8 mouse cellular contexts compared by ENCODE assay signal in the genomic region with DNA sequence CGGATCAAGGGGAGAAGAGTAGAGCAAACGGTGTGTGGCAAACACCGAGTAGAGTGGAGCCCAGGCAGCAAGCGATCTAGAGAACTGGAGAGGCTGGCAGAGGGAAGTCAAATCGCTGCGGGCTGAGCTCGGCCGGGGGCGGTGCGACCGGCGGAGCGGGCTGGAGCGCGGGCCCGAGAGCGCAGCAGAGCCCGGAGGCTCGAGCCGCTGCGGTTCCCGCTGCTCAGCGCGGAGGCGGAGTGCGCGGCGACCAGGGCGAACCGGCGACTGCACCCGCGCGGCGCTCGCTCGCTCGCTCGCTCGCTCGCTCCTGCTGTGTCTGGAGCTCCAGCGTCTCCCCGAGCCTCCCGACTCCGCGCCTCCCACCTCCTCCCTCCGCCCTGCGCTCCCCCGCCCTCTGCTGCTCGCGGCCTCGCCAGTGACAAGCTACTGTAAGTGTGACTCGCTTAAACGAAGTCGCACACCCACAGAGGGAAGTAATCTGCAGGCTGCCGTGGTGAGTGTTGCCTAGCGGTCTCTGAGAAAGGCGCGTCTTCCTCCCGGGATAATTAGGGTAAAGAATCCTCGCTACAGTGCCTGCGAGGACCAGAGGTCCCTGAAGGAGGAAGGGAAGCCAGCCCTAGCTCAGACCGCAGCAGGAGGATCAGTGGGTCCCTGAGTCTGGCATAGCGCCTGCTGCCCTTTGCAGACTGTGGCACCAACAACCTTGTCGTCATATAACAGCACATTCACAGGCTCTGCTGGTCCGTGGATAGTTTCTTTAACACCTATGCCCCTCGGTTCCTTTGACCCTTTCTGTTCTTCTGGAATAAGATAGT. TPM values are rescaled to one million over a fixed set of nuclear protein-coding genes. Genes with fewer than 3 reads are reported as not detected.
DNase-seq lines count a peak whose midpoint lies in the region; ATAC-seq and TF ChIP-seq lines count a peak whose summit lies in the region.

A gene (minus strand): TSS at position 321 of the 818 bp plus-strand sequence.

- no peak within 1 kb of the TSS for H3K27ac ChIP-seq in thymus, adult 2 months (ENCODE audit: control insufficient read depth, insufficient read depth, low read length)
- H3K27ac ChIP-seq in embryonic facial prominence, embryonic 12.5 days, result peak within 1 kb of the TSS; percentile 67; the same call in 1 of the 2 replicates
- no peak within 1 kb of the TSS for H3K27ac ChIP-seq in heart, embryonic 16.5 days (ENCODE audit: low read length)
- H3K27ac ChIP-seq in liver, embryonic 13.5 days, result no peak within 1 kb of the TSS
- peak within 1 kb of the TSS; percentile 76 for H3K27ac ChIP-seq in neural tube, embryonic 11.5 days (ENCODE audit: low read depth, low read length)

- no peak within 1 kb of the TSS for H3K4me3 ChIP-seq in thymus, adult 2 months (ENCODE audit: control insufficient read depth, insufficient read depth, low read length)
- peak within 1 kb of the TSS; percentile 59 for H3K4me3 ChIP-seq in embryonic facial prominence, embryonic 12.5 days
- peak within 1 kb of the TSS; percentile 68 for H3K4me3 ChIP-seq in heart, embryonic 16.5 days (ENCODE audit: low read length)
- H3K4me3 ChIP-seq in liver, embryonic 13.5 days (replicated peaks), result peak within 1 kb of the TSS; percentile 43
- peak within 1 kb of the TSS; percentile 61 for H3K4me3 ChIP-seq in neural tube, embryonic 11.5 days (ENCODE audit: low read depth, low read length)

- TF ChIP-seq POLR2A in thymus, adult 2 months (IDR thresholded peaks at IDR 0.05; ENCODE audit: control insufficient read depth, extremely low read depth, insufficient read depth, low read length, poor library complexity), result no peak

- ATAC-seq in embryonic facial prominence, embryonic 12.5 days (ENCODE audit: insufficient number of reproducible peaks, insufficient read depth, low FRiP score, low TSS enrichment), result peak; percentile 92
- ATAC-seq in heart, embryonic 16.5 days (replicated peaks; ENCODE audit: extremely low read depth, insufficient read depth, low FRiP score), result peak; percentile 94
- ATAC-seq in liver, embryonic 13.5 days (ENCODE audit: low read depth), result peak; percentile 79
- peak; percentile 89 for ATAC-seq in neural tube, embryonic 11.5 days (ENCODE audit: insufficient read depth, low FRiP score, low TSS enrichment)

- H3K4me1 ChIP-seq in thymus, adult 2 months (replicated peaks; ENCODE audit: control insufficient read depth, insufficient read depth, low read length), result no peaks in the 10 kb centered on the region
- 0 out of 2 replicates have a peak, but pooled peaks cover 5% of the 10 kb centered on the region for H3K4me1 ChIP-seq in embryonic facial prominence, embryonic 12.5 days
- peaks cover 8% of the 10 kb centered on the region for H3K4me1 ChIP-seq in heart, embryonic 16.5 days (ENCODE audit: control insufficient read depth, insufficient read depth, low read length)
- 0 out of 2 replicates have a peak, but pooled peaks cover 3% of the 10 kb centered on the region for H3K4me1 ChIP-seq in liver, embryonic 13.5 days (replicated peaks)
- H3K4me1 ChIP-seq in neural tube, embryonic 11.5 days (ENCODE audit: control insufficient read depth, insufficient read depth, low read length), result 0 out of 2 replicates have a peak, but pooled peaks cover 2% of the 10 kb centered on the region

- WGBS in thymus, adult 2 months, result 3% methylated on average over 67 of the region's 67 CpGs
- 2% methylated on average over 57 of the region's 67 CpGs for WGBS in embryonic facial prominence, embryonic 12.5 days
- under 1% methylated on average over 67 of the region's 67 CpGs for WGBS in heart, embryonic 16.5 days
- WGBS in liver, embryonic 13.5 days (ENCODE audit: insufficient replicate concordance), result under 1% methylated on average over 43 of the region's 67 CpGs
- WGBS in neural tube, embryonic 11.5 days, result under 1% methylated on average over 61 of the region's 67 CpGs

- no peaks in the 10 kb centered on the region for H3K9me3 ChIP-seq in embryonic facial prominence, embryonic 12.5 days
- no peaks in the 10 kb centered on the region for H3K9me3 ChIP-seq in heart, embryonic 16.5 days (replicated peaks; ENCODE audit: control insufficient read depth, low read length)
- H3K9me3 ChIP-seq in liver, embryonic 13.5 days (replicated peaks), result no peaks in the 10 kb centered on the region
- H3K9me3 ChIP-seq in neural tube, embryonic 11.5 days (ENCODE audit: control insufficient read depth, low read length), result no peaks in the 10 kb centered on the region

- no peak for TF ChIP-seq CTCF in thymus, adult 2 months (IDR thresholded peaks at IDR 0.05; ENCODE audit: borderline replicate concordance, control insufficient read depth, extremely low read depth, insufficient read depth, low read length, poor library complexity)

- peak within 1 kb of the TSS; percentile 95 for H3K4me2 ChIP-seq in embryonic facial prominence, embryonic 12.5 days (replicated peaks)
- peak within 1 kb of the TSS; percentile 98 for H3K4me2 ChIP-seq in heart, embryonic 16.5 days (ENCODE audit: low read depth, low read length)
- H3K4me2 ChIP-seq in liver, embryonic 13.5 days, result peak within 1 kb of the TSS; percentile 59
- peak within 1 kb of the TSS; percentile 84 for H3K4me2 ChIP-seq in neural tube, embryonic 11.5 days (ENCODE audit: low read depth)

- H3K9ac ChIP-seq in embryonic facial prominence, embryonic 12.5 days, result peak within 1 kb of the TSS; percentile 66
- H3K9ac ChIP-seq in heart, embryonic 16.5 days (ENCODE audit: low read length), result peak within 1 kb of the TSS; percentile 68
- no peak within 1 kb of the TSS for H3K9ac ChIP-seq in liver, embryonic 13.5 days
- peak within 1 kb of the TSS; percentile 57 for H3K9ac ChIP-seq in neural tube, embryonic 11.5 days (ENCODE audit: low read length)

- DNase-seq in thymus, postnatal 14 days, result peak; percentile 9
- no peak for DNase-seq in thymus, adult 2 months
- peak; percentile 10 to 41 for DNase-seq in kidney, postnatal 25 days
- DNase-seq in liver, embryonic 13.5 days, result peak; percentile 3
- DNase-seq in neural tube, embryonic 11.5 days (ENCODE audit: low spot score), result peak; percentile 87
- DNase-seq in urinary bladder, postnatal 25 days (ENCODE audit: low spot score), result peak; percentile 8

- H3K36me3 ChIP-seq in thymus, adult 2 months (ENCODE audit: control insufficient read depth, insufficient read depth, low read length), result no peaks in the 10 kb centered on the region
- no peaks in the 10 kb centered on the region for H3K36me3 ChIP-seq in embryonic facial prominence, embryonic 12.5 days
- no peaks in the 10 kb centered on the region for H3K36me3 ChIP-seq in heart, embryonic 16.5 days (ENCODE audit: control insufficient read depth, insufficient read depth)
- H3K36me3 ChIP-seq in liver, embryonic 13.5 days, result no peaks in the 10 kb centered on the region
- H3K36me3 ChIP-seq in neural tube, embryonic 11.5 days (ENCODE audit: control insufficient read depth, insufficient read depth, low read length), result no peaks in the 10 kb centered on the region

- H3K27me3 ChIP-seq in thymus, adult 2 months (ENCODE audit: control insufficient read depth, insufficient read depth, low read length), result no peaks in the 10 kb centered on the region
- peaks cover 14% of the 10 kb centered on the region for H3K27me3 ChIP-seq in embryonic facial prominence, embryonic 12.5 days
- H3K27me3 ChIP-seq in heart, embryonic 16.5 days (ENCODE audit: control insufficient read depth, insufficient read depth, low read length), result peaks cover 17% of the 10 kb centered on the region
- peaks cover 37% of the 10 kb centered on the region for H3K27me3 ChIP-seq in liver, embryonic 13.5 days
- H3K27me3 ChIP-seq in neural tube, embryonic 11.5 days (ENCODE audit: control insufficient read depth, insufficient read depth, low read length), result peaks cover 12% of the 10 kb centered on the region; the same call in 1 of the 2 replicates

RNA-seq across cellular contexts. Expression of the gene that starts here (rescaled TPM):
- polyA plus RNA-seq in thymus, adult 2 months (2012; rRNA removed), result not detected in 2 replicates
- polyA plus RNA-seq in embryonic facial prominence, embryonic 12.5 days (2016; fragmentation: Nextera tagmentation; extraction: Ambion mirVana), result 7.9 and 8.7 TPM in 2 replicates
- polyA plus RNA-seq in heart, embryonic 16.5 days (2015; fragmentation: Nextera tagmentation; extraction: Ambion mirVana), result 0.45 and 0.76 TPM in 2 replicates
- polyA plus RNA-seq in liver, embryonic 13.5 days (2015; fragmentation: Nextera tagmentation; extraction: Ambion mirVana), result 0.06 and 0.09 TPM in 2 replicates
- polyA plus RNA-seq in neural tube, embryonic 11.5 days (2014; fragmentation: Nextera tagmentation; extraction: Ambion mirVana), result 22.9 and 25.5 TPM in 2 replicates

Comparison
In these comparisons a context has a peak if more than half of its experiments do, and no peak if none do; other contexts are left out.
1. Peak in ATAC-seq, H3K4me3 ChIP-seq, H3K9ac ChIP-seq and H3K4me2 ChIP-seq in heart, embryonic 16.5 days; RNA of the gene not detected or under 1 TPM.
2. Peak in DNase-seq, ATAC-seq, H3K4me3 ChIP-seq and H3K4me2 ChIP-seq in liver, embryonic 13.5 days; RNA of the gene not detected or under 1 TPM.
3. H3K27ac ChIP-seq: peak in embryonic facial prominence, embryonic 12.5 days (single experiment) and neural tube, embryonic 11.5 days (single experiment); none in thymus, adult 2 months (single experiment), heart, embryonic 16.5 days (single experiment) and liver, embryonic 13.5 days (single experiment).
4. Peak in every context shown above with its lines, with median percentiles within 50 percentile points of each other: ATAC-seq and H3K4me2 ChIP-seq.